Mouse (Mus musculus): Measurements from ENCODE around the gene Pigg.

The Pigg gene

DNA sequence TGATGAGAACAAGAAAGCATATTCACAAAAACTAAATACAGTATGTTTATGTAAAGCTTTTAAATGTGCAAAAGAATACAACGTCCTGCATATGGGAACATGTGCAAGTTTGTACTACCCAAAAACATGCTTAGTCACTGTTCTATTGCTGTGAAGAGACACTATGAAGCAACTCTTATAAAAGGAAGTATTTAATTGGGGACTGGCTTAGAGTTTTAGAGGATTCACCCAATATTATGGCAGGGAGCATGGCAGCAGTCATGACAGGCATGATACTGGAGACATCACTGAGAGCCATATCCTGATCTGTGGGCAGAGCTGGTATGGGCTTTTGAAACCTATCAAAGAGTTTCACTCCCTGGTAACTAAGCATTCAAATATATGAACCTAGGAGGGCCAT lies 45.5 kb downstream of the Pigg start:
- no peak for DNase-seq (ENCODE audit: low spot score in 2 of 2)

DNA sequence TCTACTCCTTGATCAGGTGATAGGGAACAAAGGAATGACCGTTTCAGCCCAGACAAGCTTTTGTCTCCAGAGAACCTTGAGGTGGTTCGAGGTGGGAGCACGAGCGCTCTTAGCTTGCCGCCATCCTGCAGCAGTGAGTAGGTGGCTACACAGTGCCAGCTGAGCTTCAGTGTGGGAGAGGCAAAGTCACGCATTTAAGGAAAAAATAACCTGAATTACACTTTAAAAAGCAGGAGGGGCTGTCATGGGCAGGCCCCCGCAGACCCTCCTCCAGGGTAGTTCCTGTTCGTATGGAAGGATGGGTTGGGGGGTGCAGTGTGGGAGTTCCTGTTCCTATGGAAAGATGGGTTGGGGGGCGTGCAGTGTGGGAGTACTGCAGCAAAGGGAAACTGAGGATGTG lies 47.1 kb downstream of the Pigg start:
- no peak for DNase-seq (ENCODE audit: low spot score in 2 of 2)

DNA sequence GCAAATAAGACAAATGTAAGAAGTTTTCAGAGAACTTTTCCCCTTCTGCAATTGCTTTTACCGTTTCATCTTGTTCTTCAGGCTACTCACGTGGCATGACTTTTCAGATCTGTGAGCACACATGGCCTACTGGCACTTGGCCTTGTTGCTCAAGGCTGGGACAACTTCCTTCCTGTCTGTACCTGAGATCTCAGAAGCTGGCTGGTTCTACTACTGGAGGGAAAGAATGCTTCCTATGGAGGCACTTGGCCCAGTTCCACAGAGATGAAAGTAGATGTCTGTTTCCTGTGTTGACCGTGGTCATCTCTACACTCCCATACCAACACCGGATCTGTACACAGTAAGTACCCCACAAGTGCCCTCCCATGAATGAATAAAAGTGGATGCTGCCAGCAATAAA lies 47.8 kb downstream of the Pigg start:
- no peak for DNase-seq (ENCODE audit: low spot score in 2 of 2)

DNA sequence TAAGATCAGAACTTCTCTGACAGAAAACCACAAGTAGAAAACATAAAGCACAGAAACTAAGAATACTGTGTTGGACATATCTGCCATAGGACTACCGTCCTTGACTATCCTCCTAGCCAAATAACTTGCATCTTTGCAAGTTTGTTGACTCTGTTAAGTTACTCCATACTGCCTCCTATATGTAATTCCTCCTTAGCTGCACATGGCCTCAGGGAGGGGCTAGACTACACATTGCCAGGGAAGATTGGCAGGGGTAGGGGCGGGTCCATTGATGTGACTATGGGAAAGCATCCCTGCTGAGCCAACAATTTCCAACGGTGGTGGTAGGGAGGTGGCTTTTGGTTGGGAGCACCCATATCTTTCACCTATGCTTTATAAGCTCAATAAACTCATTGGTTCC lies 49.9 kb downstream of the Pigg start:
- no peak for DNase-seq (ENCODE audit: low spot score in 2 of 2)

DNA sequence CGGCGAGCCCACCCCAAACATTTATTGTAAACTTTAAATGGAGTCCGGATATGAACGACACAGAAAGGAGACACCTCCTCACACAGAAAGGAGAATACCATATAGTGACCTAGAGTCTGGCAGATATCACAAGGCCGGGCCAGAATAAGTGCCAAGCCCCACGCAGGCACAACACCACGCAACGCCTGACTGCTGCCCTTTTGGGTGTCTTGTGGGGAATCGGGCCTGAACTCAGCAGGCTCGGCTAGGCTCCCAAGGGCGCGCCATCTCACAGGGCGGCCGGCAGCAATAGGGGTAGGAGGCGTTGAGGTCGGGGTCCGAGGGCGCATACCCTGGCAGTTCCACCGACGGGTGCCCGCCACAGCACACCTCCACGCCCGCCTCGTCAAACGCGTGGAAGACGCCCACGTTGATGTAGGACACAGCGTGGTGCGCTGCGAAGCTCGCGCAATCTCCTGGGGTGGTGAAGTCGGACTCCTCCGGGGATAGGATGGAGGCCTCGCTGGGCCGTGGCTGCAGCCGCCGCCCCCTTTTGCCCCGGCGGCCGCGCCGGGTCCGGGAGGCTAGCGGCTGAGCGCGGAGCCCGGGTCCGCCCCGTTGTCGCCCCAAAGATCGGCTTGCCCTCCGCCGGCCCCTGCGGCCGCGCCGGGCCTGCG lies 54.0 kb downstream of the Pigg start:
- no peak for DNase-seq (ENCODE audit: low spot score in 2 of 2)

DNA sequence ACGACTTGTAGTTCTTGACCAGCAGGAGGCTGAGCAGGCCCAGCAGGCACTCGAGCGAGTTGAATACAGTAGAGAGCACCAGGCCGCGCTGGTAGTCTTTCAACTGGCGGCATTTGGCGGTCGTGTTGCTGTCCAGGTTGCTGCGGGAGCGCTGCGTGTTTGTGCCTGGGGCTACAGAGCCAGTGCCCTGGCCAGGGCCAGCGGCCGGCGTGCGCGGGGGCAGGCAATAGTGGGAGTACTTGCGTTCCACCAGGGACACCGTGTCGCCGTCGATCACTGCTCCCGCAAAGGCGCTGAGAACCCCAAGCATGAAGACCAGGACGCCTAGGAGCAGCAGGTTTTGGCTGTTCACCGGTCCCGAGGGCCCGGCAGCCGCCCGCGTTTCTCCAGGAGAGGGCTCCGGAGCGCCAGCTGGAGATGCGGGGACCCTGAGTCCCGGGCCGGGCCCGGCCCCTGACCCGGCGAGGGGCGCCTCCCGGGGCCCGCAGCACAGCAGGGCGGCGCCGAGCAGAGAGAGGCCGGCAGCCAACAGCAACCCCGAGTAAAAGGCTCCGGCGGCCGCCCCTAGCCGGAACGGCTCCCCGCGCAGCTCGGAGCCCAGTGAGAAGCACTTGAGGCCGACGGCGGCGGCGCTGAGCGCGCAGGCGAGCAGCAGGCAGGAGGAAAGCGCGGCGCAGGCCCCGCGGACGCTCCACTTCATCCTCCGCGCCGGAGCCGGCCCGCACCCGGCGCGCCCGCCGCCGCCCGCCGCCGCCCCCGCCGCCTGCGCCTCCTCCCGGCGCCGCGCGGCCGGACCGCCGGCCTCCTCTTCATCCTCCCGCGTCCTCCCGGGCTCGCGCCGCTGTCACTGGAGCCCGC lies 54.8 kb downstream of the Pigg start:
- DNase-seq (ENCODE audit: low spot score in 2 of 2) = peak in 1 of 2 experiments; percentile 6

DNA sequence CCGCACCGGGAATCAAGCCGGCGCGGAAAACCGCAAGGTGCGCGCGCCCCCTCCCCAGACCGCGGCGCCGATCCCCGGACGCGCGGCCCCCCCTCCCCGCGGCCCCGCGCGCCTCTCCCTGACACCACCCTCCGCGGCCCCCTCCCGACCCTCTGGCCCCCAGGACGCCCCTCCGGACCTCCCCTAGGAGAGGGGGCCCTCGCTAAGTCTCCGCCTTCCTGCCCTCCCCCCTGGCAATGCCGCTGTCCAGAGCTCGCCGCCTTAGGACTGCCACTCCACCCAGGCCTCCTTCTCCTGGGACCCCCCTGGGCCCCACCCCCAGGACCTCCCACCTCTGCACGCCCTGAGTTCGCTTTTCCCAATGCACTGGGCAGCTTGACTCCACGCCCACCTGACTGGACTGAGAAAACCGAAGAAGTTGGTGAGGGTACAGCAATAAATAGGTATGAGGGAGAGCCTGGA lies 55.5 kb downstream of the Pigg start, which contains the start of gene Gm42517:
Gm42517 (minus strand) TSS at position 52 of the 462 bp plus-strand sequence.
- DNase-seq (ENCODE audit: low spot score in 2 of 2) = no peak

DNA sequence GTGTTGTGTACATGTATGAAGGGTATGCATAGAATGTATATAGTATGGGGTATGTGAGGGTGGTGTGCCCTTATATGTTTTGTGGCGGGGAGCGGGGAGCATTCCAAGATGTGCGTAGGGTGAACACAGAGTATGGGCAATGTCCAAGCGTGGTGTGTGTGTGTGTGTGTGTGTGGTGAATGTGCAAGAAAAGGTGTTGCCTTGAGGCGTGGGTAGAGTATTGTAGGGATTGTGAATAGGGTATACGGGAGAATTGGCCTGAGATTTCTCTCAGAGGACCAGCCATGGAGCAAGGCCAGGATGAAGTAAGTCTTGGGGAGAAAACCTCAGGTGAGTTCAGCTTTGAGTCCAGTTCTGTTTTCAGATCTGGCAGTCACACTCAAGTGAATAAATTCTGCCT lies 56.0 kb downstream of the Pigg start:
- DNase-seq (ENCODE audit: low spot score in 2 of 2) = no peak

DNA sequence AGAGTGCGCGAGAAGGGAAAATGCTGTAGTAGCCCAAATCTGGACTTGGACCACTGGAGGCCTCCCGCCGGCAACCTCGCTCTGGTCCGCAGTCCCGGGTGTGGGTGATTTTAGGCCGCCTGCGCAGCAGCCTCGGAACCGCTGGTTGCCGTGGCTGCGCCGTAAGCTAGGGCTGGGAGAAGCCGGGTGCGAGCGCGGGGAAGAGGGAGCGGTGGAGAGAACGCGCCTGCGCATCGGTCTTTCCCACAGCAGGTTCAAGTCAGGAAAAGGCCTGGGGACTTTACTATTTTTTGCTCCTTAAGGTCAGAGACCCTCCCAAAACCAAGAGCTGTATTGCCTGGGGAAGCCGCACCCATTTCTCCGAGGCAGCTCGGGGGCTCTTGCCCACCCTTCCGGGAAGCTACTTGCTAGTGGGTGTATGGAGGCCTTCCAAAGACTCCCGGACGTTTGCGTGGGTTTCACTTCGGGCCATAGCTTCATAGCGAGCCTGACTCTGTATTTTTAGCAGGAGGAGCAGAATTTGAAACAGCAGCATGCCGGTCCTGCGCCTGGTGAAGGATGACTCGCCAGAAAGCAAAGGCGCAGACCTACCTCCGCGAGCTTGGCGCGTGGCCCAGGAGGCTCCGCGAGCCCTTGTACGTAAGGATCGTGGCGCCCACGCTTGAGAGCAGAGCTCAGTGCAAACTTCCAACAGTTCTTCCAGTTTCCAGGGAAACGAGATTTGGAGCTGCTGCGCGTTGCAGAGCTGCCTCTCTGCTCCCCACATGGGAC lies 56.6 kb downstream of the Pigg start:
- DNase-seq (ENCODE audit: low spot score in 2 of 2) = no peak

DNA sequence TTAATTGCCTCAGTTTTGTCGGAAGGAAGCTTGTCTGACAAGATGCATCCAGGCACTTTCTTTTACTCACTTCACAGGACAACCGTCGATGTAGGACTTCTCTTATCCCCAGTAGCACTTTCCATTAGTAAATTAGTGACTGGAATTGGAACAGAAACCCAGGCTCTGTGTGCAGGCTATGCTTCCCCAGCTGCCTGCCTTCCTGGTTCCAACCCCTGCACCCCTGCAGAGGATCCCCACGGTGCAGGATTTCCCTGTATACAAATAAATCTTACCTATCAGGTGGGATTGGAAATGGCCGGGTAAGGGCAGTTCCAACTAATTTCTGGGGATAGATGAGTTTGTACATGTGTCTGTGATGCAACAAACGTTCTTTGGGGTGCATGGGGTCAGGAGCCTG lies 57.6 kb downstream of the Pigg start:
- no peak for DNase-seq (ENCODE audit: low spot score in 2 of 2)

DNA sequence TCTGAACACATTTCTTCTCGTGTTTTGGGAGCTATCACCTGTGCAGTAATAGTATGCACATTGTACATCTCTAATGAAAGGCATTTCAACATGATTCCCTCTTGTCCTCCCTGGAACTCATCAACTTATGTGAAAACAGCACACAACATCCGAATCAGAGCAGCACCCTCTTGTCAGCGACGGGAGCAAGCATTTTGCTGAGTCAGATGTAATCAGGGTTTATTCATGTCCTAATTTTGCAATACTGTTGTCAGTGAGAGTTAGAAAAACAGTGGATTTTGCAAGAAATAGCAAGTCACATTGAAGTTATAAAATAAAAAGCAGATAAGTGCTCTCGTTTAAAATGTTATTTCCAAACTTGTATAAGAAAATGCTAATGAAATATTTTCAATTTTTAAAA lies 61.7 kb downstream of the Pigg start:
- DNase-seq (ENCODE audit: low spot score in 2 of 2) = no peak

DNA sequence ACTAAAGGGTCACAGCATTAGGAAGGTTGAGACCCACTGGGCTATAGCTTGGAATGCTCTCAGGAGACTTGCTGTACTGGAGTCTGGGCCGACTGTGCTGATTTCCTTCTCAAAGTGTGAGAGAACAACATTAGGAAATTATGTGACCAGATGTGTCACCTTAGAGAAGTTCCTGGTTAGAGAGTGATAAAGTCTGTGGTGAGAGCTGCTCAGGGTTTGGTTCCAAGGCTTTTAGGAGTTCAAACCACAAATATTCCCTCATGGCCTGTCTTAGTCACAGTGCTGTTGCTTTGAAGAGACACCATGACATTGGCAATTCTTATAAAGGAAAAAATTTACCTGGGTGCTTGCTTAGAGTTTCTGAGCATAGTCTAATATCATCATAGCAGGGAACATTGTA lies 63.6 kb downstream of the Pigg start:
- no peak for DNase-seq (ENCODE audit: low spot score in 2 of 2)

DNA sequence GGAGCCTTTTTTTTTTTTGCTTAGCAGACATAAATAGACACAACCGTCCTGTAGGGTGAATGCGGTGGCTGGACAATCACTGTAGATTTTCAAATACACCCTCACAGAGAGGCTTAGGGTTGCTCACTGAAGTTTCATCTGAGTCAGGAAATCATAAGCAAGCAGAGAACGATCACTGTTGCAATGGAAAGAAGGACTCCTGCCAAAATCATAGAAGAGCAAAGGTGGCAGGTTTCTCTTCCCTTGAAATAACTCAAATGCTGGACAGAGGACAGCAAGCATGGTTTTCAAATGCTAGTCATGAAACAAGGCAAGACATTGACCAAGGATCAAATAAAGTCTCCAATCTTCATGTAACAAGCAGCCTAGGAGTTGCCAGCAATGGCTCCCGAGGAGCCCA lies 65.9 kb downstream of the Pigg start:
- DNase-seq (ENCODE audit: low spot score in 2 of 2) = no peak

DNA sequence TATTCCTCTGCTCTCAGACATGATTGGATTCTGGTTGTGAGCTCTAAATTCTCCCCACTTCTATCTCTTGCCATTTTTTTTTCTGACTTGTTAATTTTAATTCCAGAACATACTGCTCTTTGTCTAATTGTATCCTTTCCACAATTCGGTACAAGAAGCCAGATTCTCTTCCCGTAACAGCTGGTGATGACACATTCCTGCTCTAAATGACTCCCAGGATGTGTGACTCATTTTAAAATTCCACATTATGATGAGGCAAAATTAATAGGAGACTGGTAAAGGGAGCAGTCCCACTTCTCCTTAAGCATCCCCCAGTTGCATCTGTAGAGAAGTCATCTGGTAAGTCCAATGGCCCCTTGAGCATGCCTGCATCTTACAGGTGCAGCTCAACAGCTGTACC lies 73.2 kb downstream of the Pigg start:
- no peak for DNase-seq (ENCODE audit: low spot score in 2 of 2)

DNA sequence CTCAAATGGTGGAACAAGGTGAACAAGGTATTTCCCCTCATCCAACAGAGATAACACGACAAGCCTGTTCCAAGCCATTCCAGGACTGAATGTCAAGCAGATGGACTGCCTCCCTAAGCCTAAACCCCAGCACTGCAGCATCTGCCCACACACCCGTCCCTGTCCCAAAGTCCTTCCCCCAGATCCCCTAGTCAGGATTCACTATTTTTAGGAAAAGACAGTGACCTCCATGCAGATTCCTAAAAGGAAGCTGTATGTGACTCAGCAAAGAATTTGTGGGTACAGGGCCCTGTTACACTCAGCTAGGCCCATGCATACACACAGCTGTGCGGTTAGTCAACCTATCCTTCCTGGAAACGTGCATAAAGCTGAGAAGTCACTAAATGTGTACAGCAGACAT lies 74.0 kb downstream of the Pigg start:
- DNase-seq (ENCODE audit: low spot score in 2 of 2) = no peak

DNA sequence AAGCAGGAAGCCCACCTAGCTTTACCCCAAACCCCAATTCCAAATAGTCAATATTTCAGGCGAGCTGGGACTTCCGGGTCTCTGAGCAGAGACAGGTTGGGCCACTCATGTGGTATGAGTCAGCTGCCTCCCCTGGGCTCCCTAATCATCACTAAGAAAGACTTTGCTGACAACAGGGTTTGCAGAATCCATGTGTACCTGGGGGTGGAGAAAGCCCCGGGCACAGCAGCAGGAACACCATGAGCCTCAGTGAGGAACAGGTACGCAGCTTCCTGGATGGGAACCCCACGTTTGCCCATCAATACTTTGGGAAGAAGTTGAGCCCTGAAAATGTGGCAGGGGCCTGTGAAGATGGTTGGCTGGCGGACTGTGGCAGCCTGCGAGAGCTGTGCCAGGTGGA lies 75.8 kb downstream of the Pigg start, which contains the start of gene Pde6b:
Pde6b (plus strand) TSS at position 191 of the 400 bp plus-strand sequence.
- DNase-seq (ENCODE audit: low spot score in 2 of 2) = no peak

DNA sequence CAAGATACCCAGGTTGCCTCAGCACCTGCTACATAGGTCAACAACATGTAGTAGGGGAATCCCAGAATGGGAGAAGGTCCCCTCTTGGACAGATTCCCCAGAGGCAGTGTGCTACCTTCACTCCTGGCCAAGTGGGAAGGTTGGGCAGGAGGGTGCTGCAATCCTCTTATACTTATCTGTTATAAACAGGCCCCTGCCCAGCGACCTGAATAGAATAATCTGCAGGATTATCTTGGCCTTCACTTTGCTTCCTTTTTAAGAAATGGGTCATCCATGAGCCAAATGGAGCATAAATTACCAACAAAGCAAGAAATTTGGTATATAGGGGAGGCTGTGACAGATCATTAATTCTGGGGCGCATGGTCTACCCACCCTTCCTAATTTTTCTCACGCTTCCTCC lies 77.3 kb downstream of the Pigg start:
- no peak for DNase-seq (ENCODE audit: low spot score in 2 of 2)
